Mouse (Mus musculus): Measurements from ENCODE around the gene Trpc1.

- TF ChIP-seq POLR2A (IDR thresholded peaks at IDR 0.05; ENCODE audit: control insufficient read depth, low read depth, low read length): no peak
- no peak for TF ChIP-seq CTCF (IDR thresholded peaks at IDR 0.05; ENCODE audit: control insufficient read depth, insufficient read depth, insufficient replicate concordance, low read depth, low read length)
Observed at GRCm38 (mm10) chr9:95680691-95681090, 69.5 kb downstream of the Trpc1 start.

Measured in testis, adult 2 months (tissue).